Mouse (Mus musculus): Measurements from ENCODE around the gene Magea5. TPM values are rescaled to one million over a fixed set of nuclear protein-coding genes. Genes with fewer than 3 reads are reported as not detected.
A peak's percentile ranks its signal among the peaks of the same experiment; 100 is the strongest.
"Not testable (repeated sequence)": the region's sequence is repeated elsewhere in the genome, so short reads cannot be mapped to it uniquely, and the experiment has no call there.

The Magea5 gene
- total RNA-seq (2014; rRNA removed) (not detected in 2 replicates), polyA plus RNA-seq (2015; fragmentation: Nextera tagmentation; extraction: Ambion mirVana) (not detected in 2 replicates)

DNA sequence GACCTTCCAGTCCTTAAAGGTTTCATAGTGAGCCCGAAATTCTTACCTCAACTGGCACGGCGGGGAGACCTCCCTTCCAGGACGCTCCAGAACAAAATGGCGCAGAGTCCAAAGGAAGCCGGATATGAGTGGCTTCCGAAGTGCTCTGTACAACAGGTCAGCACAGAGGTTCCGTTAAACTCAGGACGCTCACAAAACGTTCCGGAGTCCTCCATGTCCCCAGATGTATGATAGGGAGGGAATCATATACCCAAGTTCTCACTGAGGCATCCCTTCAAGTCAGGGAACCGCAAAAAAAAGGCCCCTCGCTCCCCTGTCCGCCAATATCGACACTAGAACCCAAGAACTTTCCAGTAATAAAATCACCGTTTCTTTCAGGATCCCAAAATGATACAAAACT is at the start of gene Magea5:
TSS of gene Magea5 (minus strand) at position 101 of the 400 bp plus-strand sequence.
- 89% methylated on average over 16 of the region's 16 CpGs for WGBS
- DNase-seq; H3K4me2 ChIP-seq (ENCODE audit: low read depth); H3K27me3 ChIP-seq (ENCODE audit: insufficient read depth, low read length); H3K4me1 ChIP-seq (ENCODE audit: insufficient read depth); H3K4me3 ChIP-seq (ENCODE audit: low read depth, low read length); H3K36me3 ChIP-seq (ENCODE audit: insufficient read depth); H3K9me3 ChIP-seq (ENCODE audit: low read length); H3K9ac ChIP-seq; ATAC-seq; H3K27ac ChIP-seq (ENCODE audit: low read depth, low read length): not testable (repeated sequence)

DNA sequence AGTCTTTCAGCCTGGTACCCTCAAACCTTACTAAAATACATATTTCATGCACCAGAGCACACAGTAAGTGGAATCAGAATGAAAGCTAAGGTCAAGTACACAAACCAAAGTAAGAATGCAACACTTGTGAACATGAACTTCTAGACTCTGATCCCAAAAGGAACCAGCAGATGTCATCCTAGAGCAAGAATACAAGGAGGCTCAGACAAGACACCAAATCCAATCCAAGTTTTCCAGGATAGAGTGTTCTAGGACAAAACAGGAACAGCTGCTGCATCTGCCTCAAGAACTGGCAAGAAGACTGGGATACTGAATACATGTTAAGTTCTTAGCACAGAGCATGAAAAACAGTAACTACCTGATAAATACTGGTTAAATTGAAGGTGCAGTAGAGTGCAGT is 35.1 kb upstream of the Magea5 start:
- DNase-seq (peak; percentile 25), ATAC-seq (no peak)
- Histone ChIP-seq H3K4me2 (ENCODE audit: low read depth) (no peak overlapping the region), H3K4me3 (ENCODE audit: low read depth, low read length) (no peak overlapping the region), H3K4me1 (ENCODE audit: insufficient read depth) (no peaks in the 10 kb centered on the region), H3K27ac (ENCODE audit: low read depth, low read length) (no peak overlapping the region), H3K9ac (no peak overlapping the region), H3K9me3 (ENCODE audit: low read length) (no peaks in the 10 kb centered on the region), H3K36me3 (ENCODE audit: insufficient read depth) (no peaks in the 10 kb centered on the region), H3K27me3 (ENCODE audit: insufficient read depth, low read length) (no peaks in the 10 kb centered on the region)
- TF ChIP-seq CTCF (IDR thresholded peaks at IDR 0.05; ENCODE audit: low read depth), result peak; percentile 42

DNA sequence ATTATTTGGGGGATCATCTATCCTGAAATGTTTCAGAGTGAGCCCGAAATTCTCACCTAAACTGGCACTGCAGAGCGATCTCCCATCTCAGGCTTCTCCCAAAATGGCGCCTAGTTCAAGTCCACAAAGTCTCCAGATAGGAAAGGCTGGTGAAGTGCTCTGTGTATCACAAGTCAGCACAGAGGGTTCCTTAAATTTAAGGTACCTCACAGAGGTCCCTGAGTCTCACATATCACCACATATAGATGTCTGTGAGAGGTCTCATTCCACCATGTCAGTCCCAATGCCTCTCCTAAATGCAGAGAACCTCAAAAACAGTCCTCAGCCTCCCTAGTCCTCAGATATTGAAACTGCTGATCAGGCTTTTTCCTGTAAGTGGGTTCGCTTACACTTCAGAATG is 30.6 kb upstream of the Magea5 start, which contains the start of gene Magea2:
TSS of gene Magea2 (minus strand) at position 101 of the 400 bp plus-strand sequence.
- not testable (repeated sequence) for H3K4me2 ChIP-seq (ENCODE audit: low read depth); ATAC-seq; H3K9ac ChIP-seq; H3K27me3 ChIP-seq (ENCODE audit: insufficient read depth, low read length); H3K9me3 ChIP-seq (ENCODE audit: low read length); H3K27ac ChIP-seq (ENCODE audit: low read depth, low read length); H3K36me3 ChIP-seq (ENCODE audit: insufficient read depth); DNase-seq; H3K4me3 ChIP-seq (ENCODE audit: low read depth, low read length); H3K4me1 ChIP-seq (ENCODE audit: insufficient read depth)
- WGBS, result 87% methylated on average over 3 of the region's 4 CpGs

DNA sequence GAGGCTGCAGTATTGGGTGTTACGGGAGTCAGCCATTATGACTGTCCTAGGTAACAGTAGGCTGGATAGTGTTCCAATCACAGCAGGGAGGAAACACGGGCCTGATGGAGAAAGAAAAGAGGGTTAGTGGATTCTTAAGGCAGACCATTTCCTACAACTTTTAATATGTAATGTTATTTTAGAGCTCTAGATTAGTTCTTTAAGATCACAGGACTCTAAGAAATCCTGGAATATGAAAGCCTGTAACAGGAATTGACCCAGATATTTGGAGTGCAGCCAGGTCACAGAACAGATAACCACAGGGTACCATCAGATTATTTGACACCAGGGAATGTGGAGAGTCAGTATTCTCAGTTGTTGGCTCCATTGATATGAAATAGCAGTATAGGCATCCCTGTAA is 26.7 kb upstream of the Magea5 start, which contains the start of gene Magea1:
TSS of gene Magea1 (minus strand) at position 101 of the 400 bp plus-strand sequence.
- not testable (repeated sequence) for H3K4me2 ChIP-seq (ENCODE audit: low read depth); H3K36me3 ChIP-seq (ENCODE audit: insufficient read depth); H3K9ac ChIP-seq; DNase-seq; H3K27ac ChIP-seq (ENCODE audit: low read depth, low read length); H3K4me3 ChIP-seq (ENCODE audit: low read depth, low read length); H3K27me3 ChIP-seq (ENCODE audit: insufficient read depth, low read length); H3K9me3 ChIP-seq (ENCODE audit: low read length); ATAC-seq; H3K4me1 ChIP-seq (ENCODE audit: insufficient read depth)
- WGBS, result 100% methylated on average over 1 of the region's 2 CpGs

Other genes with a start within 250 kb of the Magea5 start
- not detected in 2 replicates for gene Cldn34b1, start 172.9 kb downstream of the Magea5 start, total RNA-seq (2014; rRNA removed)
- gene Cldn34b1, start 172.9 kb downstream of the Magea5 start, polyA plus RNA-seq (2015; fragmentation: Nextera tagmentation; extraction: Ambion mirVana), result not detected in 2 replicates
- not detected in 2 replicates for gene Magea6, start 127.2 kb downstream of the Magea5 start, total RNA-seq (2014; rRNA removed)
- not detected in 2 replicates for gene Magea6, start 127.2 kb downstream of the Magea5 start, polyA plus RNA-seq (2015; fragmentation: Nextera tagmentation; extraction: Ambion mirVana)
- gene Magea3, start 113.6 kb downstream of the Magea5 start, total RNA-seq (2014; rRNA removed), result not detected in 2 replicates
- gene Magea3, start 113.6 kb downstream of the Magea5 start, polyA plus RNA-seq (2015; fragmentation: Nextera tagmentation; extraction: Ambion mirVana), result not detected in 2 replicates
- not detected in 2 replicates for gene Magea8, start 67.3 kb downstream of the Magea5 start, total RNA-seq (2014; rRNA removed)
- not detected in 2 replicates for gene Magea8, start 67.3 kb downstream of the Magea5 start, polyA plus RNA-seq (2015; fragmentation: Nextera tagmentation; extraction: Ambion mirVana)
- gene Magea1, start 26.6 kb upstream of the Magea5 start, total RNA-seq (2014; rRNA removed), result not detected in 2 replicates
- not detected in 2 replicates for gene Magea1, start 26.6 kb upstream of the Magea5 start, polyA plus RNA-seq (2015; fragmentation: Nextera tagmentation; extraction: Ambion mirVana)
- gene Magea2, start 30.5 kb upstream of the Magea5 start, total RNA-seq (2014; rRNA removed), result not detected in 2 replicates
- not detected in 2 replicates for gene Magea2, start 30.5 kb upstream of the Magea5 start, polyA plus RNA-seq (2015; fragmentation: Nextera tagmentation; extraction: Ambion mirVana)
- gene Cldn34b2, start 65.3 kb upstream of the Magea5 start, total RNA-seq (2014; rRNA removed), result not detected in 2 replicates
- not detected in 2 replicates for gene Cldn34b2, start 65.3 kb upstream of the Magea5 start, polyA plus RNA-seq (2015; fragmentation: Nextera tagmentation; extraction: Ambion mirVana)
- 41.6 and 58.4 TPM in 2 replicates for gene Sat1, start 153.3 kb upstream of the Magea5 start, total RNA-seq (2014; rRNA removed)
- gene Sat1, start 153.3 kb upstream of the Magea5 start, polyA plus RNA-seq (2015; fragmentation: Nextera tagmentation; extraction: Ambion mirVana), result 85.7 and 94.3 TPM in 2 replicates
- 43.3 and 54.6 TPM in 2 replicates for gene Acot9, start 199.3 kb upstream of the Magea5 start, total RNA-seq (2014; rRNA removed)
- 58.5 and 61.8 TPM in 2 replicates for gene Acot9, start 199.3 kb upstream of the Magea5 start, polyA plus RNA-seq (2015; fragmentation: Nextera tagmentation; extraction: Ambion mirVana)